Mouse (Mus musculus): Measurements from ENCODE around the gene App. TPM values are rescaled to one million over a fixed set of nuclear protein-coding genes. Genes with fewer than 3 reads are reported as not detected.

The App gene
- polyA plus RNA-seq, 1 experiment from 2014 or later = 323 TPM

GRCm38 (mm10) chr16:85166205-85166604, 7.4 kb downstream of the App start:
- Histone ChIP-seq H3K4me2 (replicated peaks) (no peak overlapping the region), H3K36me3 (peaks cover 5% of the 10 kb centered on the region), H3K9ac (no peak overlapping the region), H3K27me3 (replicated peaks) (no peaks in the 10 kb centered on the region), H3K4me3 (no peak overlapping the region), H3K9me3 (no peaks in the 10 kb centered on the region), H3K4me1 (peaks cover 35% of the 10 kb centered on the region), H3K27ac (no peak overlapping the region)
- ATAC-seq (ENCODE audit: low FRiP score, low read depth) = no peak
- WGBS = 69% methylated on average over 4 of the region's 4 CpGs

- H3K4me1 ChIP-seq = peaks cover 29% of the 10 kb centered on the region
- peak overlapping the region; percentile 33 for H3K4me2 ChIP-seq (replicated peaks)
- peaks cover 5% of the 10 kb centered on the region for H3K36me3 ChIP-seq
- H3K4me3 ChIP-seq = no peak overlapping the region
- H3K27ac ChIP-seq = peak overlapping the region; percentile 16; the same call in 1 of the 2 replicates
- H3K9me3 ChIP-seq = no peaks in the 10 kb centered on the region
- 61% methylated on average over 7 of the region's 7 CpGs for WGBS
- no peak; the same call in 1 of the 2 replicates for ATAC-seq (ENCODE audit: low FRiP score, low read depth)
- H3K9ac ChIP-seq = no peak overlapping the region
- H3K27me3 ChIP-seq (replicated peaks) = no peaks in the 10 kb centered on the region
Observed at GRCm38 (mm10) chr16:85165631-85166030, 7.9 kb downstream of the App start.

- peaks cover 26% of the 10 kb centered on the region for H3K4me1 ChIP-seq
- 18% methylated on average over 7 of the region's 7 CpGs for WGBS
- H3K4me2 ChIP-seq (replicated peaks) = no peak overlapping the region
Observed at GRCm38 (mm10) chr16:85165177-85165576, 8.4 kb downstream of the App start.

GRCm38 (mm10) chr16:85162779-85163178, 10.8 kb downstream of the App start:
- Histone ChIP-seq H3K9me3 (no peaks in the 10 kb centered on the region), H3K9ac (no peak overlapping the region), H3K4me1 (peaks cover 8% of the 10 kb centered on the region; the same call in 1 of the 2 replicates), H3K36me3 (peaks cover 2% of the 10 kb centered on the region; the same call in 1 of the 2 replicates), H3K27me3 (replicated peaks) (no peaks in the 10 kb centered on the region), H3K4me3 (no peak overlapping the region), H3K27ac (no peak overlapping the region), H3K4me2 (replicated peaks) (no peak overlapping the region)
- no peak for ATAC-seq (ENCODE audit: low FRiP score, low read depth)
- 84% methylated on average over 6 of the region's 6 CpGs for WGBS

More at GRCm38 (mm10) chr16:85165177-85165576, 8.4 kb downstream of the App start:
- Histone ChIP-seq H3K27ac (no peak overlapping the region), H3K9ac (no peak overlapping the region), H3K27me3 (replicated peaks) (no peaks in the 10 kb centered on the region), H3K36me3 (peaks cover 6% of the 10 kb centered on the region), H3K9me3 (no peaks in the 10 kb centered on the region), H3K4me3 (no peak overlapping the region)
- peak; percentile 70 for ATAC-seq (ENCODE audit: low FRiP score, low read depth)

GRCm38 (mm10) chr16:85160140-85160539, 13.4 kb downstream of the App start:
- no peaks in the 10 kb centered on the region for H3K27me3 ChIP-seq (replicated peaks)
- no peak overlapping the region for H3K4me3 ChIP-seq
- 71% methylated on average over 2 of the region's 2 CpGs for WGBS
- no peaks in the 10 kb centered on the region for H3K4me1 ChIP-seq
- ATAC-seq (ENCODE audit: low FRiP score, low read depth) = no peak
- H3K36me3 ChIP-seq = peaks cover 2% of the 10 kb centered on the region; the same call in 1 of the 2 replicates
- H3K9me3 ChIP-seq = no peaks in the 10 kb centered on the region
- no peak overlapping the region for H3K9ac ChIP-seq
- no peak overlapping the region for H3K4me2 ChIP-seq (replicated peaks)
- H3K27ac ChIP-seq = no peak overlapping the region

GRCm38 (mm10) chr16:85157796-85158546, 15.6 kb downstream of the App start:
- whole genome bisulfite sequencing = 66% methylated on average over 11 of the region's 11 CpGs
- H3K27me3 ChIP-seq (replicated peaks) = no peaks in the 10 kb centered on the region
- no peaks in the 10 kb centered on the region for H3K4me1 ChIP-seq
- no peak overlapping the region for H3K4me3 ChIP-seq
- no peak overlapping the region for H3K9ac ChIP-seq
- H3K27ac ChIP-seq = no peak overlapping the region
- no peak for ATAC-seq (ENCODE audit: low FRiP score, low read depth)
- no peak overlapping the region for H3K4me2 ChIP-seq (replicated peaks)
- H3K36me3 ChIP-seq = peaks cover 2% of the 10 kb centered on the region; the same call in 1 of the 2 replicates
- H3K9me3 ChIP-seq = no peaks in the 10 kb centered on the region

GRCm38 (mm10) chr16:85157156-85157555, 16.4 kb downstream of the App start:
- no peak for ATAC-seq (ENCODE audit: low FRiP score, low read depth)
- no peak overlapping the region for H3K9ac ChIP-seq
- no peak overlapping the region for H3K4me3 ChIP-seq
- H3K4me1 ChIP-seq = peaks cover 2% of the 10 kb centered on the region
- H3K36me3 ChIP-seq = peaks cover 2% of the 10 kb centered on the region; the same call in 1 of the 2 replicates
- no peaks in the 10 kb centered on the region for H3K9me3 ChIP-seq
- no peaks in the 10 kb centered on the region for H3K27me3 ChIP-seq (replicated peaks)
- H3K27ac ChIP-seq = no peak overlapping the region
- no peak overlapping the region for H3K4me2 ChIP-seq (replicated peaks)
- 90% methylated on average over 2 of the region's 2 CpGs for WGBS

GRCm38 (mm10) chr16:85155836-85156235, 17.7 kb downstream of the App start:
- H3K9me3 ChIP-seq = no peaks in the 10 kb centered on the region
- no peak overlapping the region for H3K27ac ChIP-seq
- H3K4me3 ChIP-seq = no peak overlapping the region
- no peak overlapping the region for H3K9ac ChIP-seq
- H3K27me3 ChIP-seq (replicated peaks) = no peaks in the 10 kb centered on the region
- peaks cover 2% of the 10 kb centered on the region; the same call in 1 of the 2 replicates for H3K36me3 ChIP-seq
- 65% methylated on average over 10 of the region's 10 CpGs for WGBS
- no peak for ATAC-seq (ENCODE audit: low FRiP score, low read depth)
- H3K4me1 ChIP-seq = peaks cover 11% of the 10 kb centered on the region
- no peak overlapping the region for H3K4me2 ChIP-seq (replicated peaks)

- Histone ChIP-seq H3K4me3 (no peak overlapping the region), H3K4me1 (peaks cover 11% of the 10 kb centered on the region), H3K27ac (no peak overlapping the region), H3K9me3 (no peaks in the 10 kb centered on the region), H3K9ac (no peak overlapping the region), H3K36me3 (peaks cover 3% of the 10 kb centered on the region; the same call in 1 of the 2 replicates), H3K27me3 (replicated peaks) (no peaks in the 10 kb centered on the region), H3K4me2 (replicated peaks) (no peak overlapping the region)
- ATAC-seq (ENCODE audit: low FRiP score, low read depth) = no peak
- 91% methylated on average over 8 of the region's 8 CpGs for WGBS
Observed at GRCm38 (mm10) chr16:85152457-85152856, 21.1 kb downstream of the App start.

- ATAC-seq (ENCODE audit: low FRiP score, low read depth) = no peak
- Histone ChIP-seq H3K4me1 (peaks cover 11% of the 10 kb centered on the region), H3K27ac (no peak overlapping the region), H3K27me3 (replicated peaks) (no peaks in the 10 kb centered on the region), H3K4me3 (no peak overlapping the region), H3K9ac (no peak overlapping the region), H3K4me2 (replicated peaks) (no peak overlapping the region), H3K36me3 (peaks cover 3% of the 10 kb centered on the region; the same call in 1 of the 2 replicates), H3K9me3 (no peaks in the 10 kb centered on the region)
- 37% methylated on average over 7 of the region's 7 CpGs for WGBS
Observed at GRCm38 (mm10) chr16:85151681-85152080, 21.9 kb downstream of the App start.

- 64% methylated on average over 9 of the region's 9 CpGs for WGBS
- H3K4me1 ChIP-seq = peaks cover 11% of the 10 kb centered on the region
Observed at GRCm38 (mm10) chr16:85150902-85151301, 22.7 kb downstream of the App start.

GRCm38 (mm10) chr16:85149509-85149871, 24.1 kb downstream of the App start:
- ATAC-seq (ENCODE audit: low FRiP score, low read depth) = no peak
- Histone ChIP-seq H3K27me3 (replicated peaks) (no peaks in the 10 kb centered on the region), H3K9ac (no peak overlapping the region), H3K4me3 (no peak overlapping the region), H3K4me1 (peaks cover 11% of the 10 kb centered on the region), H3K4me2 (replicated peaks) (no peak overlapping the region), H3K9me3 (no peaks in the 10 kb centered on the region), H3K27ac (no peak overlapping the region), H3K36me3 (peaks cover 3% of the 10 kb centered on the region; the same call in 1 of the 2 replicates)
- WGBS = 76% methylated on average over 1 of the region's 1 CpGs

More at GRCm38 (mm10) chr16:85150902-85151301, 22.7 kb downstream of the App start:
- Histone ChIP-seq H3K27me3 (replicated peaks) (no peaks in the 10 kb centered on the region), H3K27ac (no peak overlapping the region), H3K9me3 (no peaks in the 10 kb centered on the region), H3K4me2 (replicated peaks) (no peak overlapping the region), H3K9ac (no peak overlapping the region), H3K36me3 (peaks cover 3% of the 10 kb centered on the region; the same call in 1 of the 2 replicates), H3K4me3 (no peak overlapping the region)
- no peak for ATAC-seq (ENCODE audit: low FRiP score, low read depth)
